Mouse (Mus musculus) stomach, embryonic 15.5 days (tissue): ENCODE measurements at regions not wholly inside any gene's neighbourhood (a gene's known extent, or its start where the extent isn't known, plus 50 kb on each side); places are given as distances from the start of the nearest gene placed in this dataset.

Experiments used
- ATAC-seq: fragments of 200-750 bp; cut with Nextera tagmentation; 2 replicates; pipeline ENCODE4 v1.8.0; 2017; ENCODE audit warnings: low read depth, moderate number of reproducible peaks, moderate TSS enrichment; ENCODE audit not compliant: insufficient read depth, low FRiP score
- H3K27ac ChIP-seq: fragments of 300-500 bp; sonication (generic); 2 replicates; pipeline ENCODE4 v1.5.1; 2015; ENCODE audit warnings: mild to moderate bottlenecking, inconsistent platforms
- H3K27me3 ChIP-seq: fragments of 300-500 bp; sonication (generic); replicated peaks from 2 replicates; pipeline ENCODE4 v1.6.1; 2015; ENCODE audit warnings: inconsistent platforms
- H3K36me3 ChIP-seq: fragments of 300-500 bp; sonication (generic); 2 replicates; pipeline ENCODE4 v1.6.1; 2015; ENCODE audit warnings: inconsistent platforms
- H3K4me1 ChIP-seq: fragments of 300-500 bp; sonication (generic); 2 replicates; pipeline ENCODE4 v1.6.1; 2015; ENCODE audit warnings: inconsistent platforms
- H3K4me2 ChIP-seq: fragments of 300-500 bp; sonication (generic); 2 replicates; pipeline ENCODE4 v1.6.1; 2015; ENCODE audit warnings: mild to moderate bottlenecking, inconsistent platforms
- H3K4me3 ChIP-seq: fragments of 300-500 bp; sonication (generic); replicated peaks from 2 replicates; pipeline ENCODE4 v1.5.1; 2015; ENCODE audit warnings: inconsistent platforms
- H3K9ac ChIP-seq: fragments of 300-500 bp; sonication (generic); 2 replicates; pipeline ENCODE4 v1.6.1; 2015; ENCODE audit warnings: inconsistent platforms
- H3K9me3 ChIP-seq: fragments of 300-500 bp; sonication (generic); 2 replicates; pipeline ENCODE4 v1.6.1; 2016; ENCODE audit warnings: inconsistent platforms
- WGBS: fragments of 180-500 bp; shearing (Covaris S2); methylation state at CpG from one replicate; pipeline ENCODE4 v1.1.7; 2015; 5-methylcytosine and 5-hydroxymethylcytosine counted together

DNA sequence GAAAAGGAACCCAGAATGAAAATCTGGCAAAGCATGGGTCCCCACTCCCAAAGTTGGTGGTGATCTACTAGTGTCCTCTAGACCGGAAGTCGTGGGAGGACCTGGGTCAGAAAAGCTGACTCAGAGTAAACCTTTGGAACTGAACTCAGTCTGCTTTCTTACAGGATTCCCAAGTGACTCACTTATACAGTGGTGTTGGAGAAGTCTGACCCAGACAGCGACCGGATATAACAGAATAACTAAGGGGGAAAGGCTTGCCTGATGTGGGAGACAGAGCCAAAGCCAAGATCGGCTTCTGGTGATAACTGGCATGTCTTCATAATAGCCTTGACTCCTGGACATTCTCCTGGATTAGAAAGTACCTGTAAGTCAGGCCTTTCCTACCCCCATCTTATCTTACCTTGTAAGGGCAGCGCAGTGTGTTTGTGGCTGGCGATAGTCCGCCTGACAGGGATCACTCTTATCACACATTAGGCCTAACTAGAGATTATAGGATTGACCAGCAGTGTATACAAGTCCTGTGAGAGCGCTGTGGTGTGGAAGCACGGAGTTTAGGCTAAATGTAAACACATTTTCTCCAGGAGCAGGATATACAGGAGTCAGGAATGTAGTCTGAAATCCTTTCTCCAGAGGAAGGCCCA lies 150.4 kb downstream of the Gm19410 start:
- no peak overlapping the region; the same call in 1 of the 2 replicates for H3K27ac ChIP-seq
- WGBS: 30% methylated on average over 10 of the region's 10 CpGs
- peak; percentile 61 for ATAC-seq

DNA sequence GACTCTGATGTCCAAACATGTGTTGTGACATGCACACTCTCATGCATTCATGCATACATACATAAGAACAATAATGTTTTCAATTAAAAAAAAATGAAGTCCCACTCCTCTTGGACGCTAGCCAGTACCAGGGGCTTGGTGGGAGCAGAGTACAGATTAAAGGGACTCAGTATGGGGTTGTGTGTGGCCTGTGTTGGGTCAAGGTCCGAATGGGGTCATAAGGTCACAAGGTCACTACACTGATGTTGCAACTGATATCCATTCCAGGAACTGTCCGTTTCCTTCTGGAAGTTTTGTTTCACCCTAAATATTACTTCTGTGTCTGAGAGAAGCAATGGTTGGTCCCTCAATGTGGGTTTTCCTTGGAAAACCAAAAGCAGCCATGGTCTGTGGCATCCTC lies 152.0 kb downstream of the Gm19410 start:
- 65% methylated on average over 3 of the region's 3 CpGs for WGBS
- H3K36me3 ChIP-seq: no peaks in the 10 kb centered on the region
- H3K27me3 ChIP-seq: no peaks in the 10 kb centered on the region
- no peaks in the 10 kb centered on the region for H3K9me3 ChIP-seq
- no peak for ATAC-seq
- H3K4me1 ChIP-seq: peaks cover 9% of the 10 kb centered on the region; the same call in 1 of the 2 replicates
- H3K27ac ChIP-seq: no peak overlapping the region
- no peak overlapping the region for H3K4me3 ChIP-seq
- no peak overlapping the region for H3K9ac ChIP-seq
- H3K4me2 ChIP-seq: no peak overlapping the region

More for the DNA sequence above, 150.4 kb downstream of the Gm19410 start:
- Histone ChIP-seq H3K4me1 (peaks cover 9% of the 10 kb centered on the region; the same call in 1 of the 2 replicates), H3K4me3 (no peak overlapping the region), H3K9me3 (no peaks in the 10 kb centered on the region), H3K9ac (no peak overlapping the region), H3K36me3 (no peaks in the 10 kb centered on the region), H3K27me3 (no peaks in the 10 kb centered on the region), H3K4me2 (0 out of 2 replicates have a peak overlapping the region, but pooled peaks have one; percentile 2)

DNA sequence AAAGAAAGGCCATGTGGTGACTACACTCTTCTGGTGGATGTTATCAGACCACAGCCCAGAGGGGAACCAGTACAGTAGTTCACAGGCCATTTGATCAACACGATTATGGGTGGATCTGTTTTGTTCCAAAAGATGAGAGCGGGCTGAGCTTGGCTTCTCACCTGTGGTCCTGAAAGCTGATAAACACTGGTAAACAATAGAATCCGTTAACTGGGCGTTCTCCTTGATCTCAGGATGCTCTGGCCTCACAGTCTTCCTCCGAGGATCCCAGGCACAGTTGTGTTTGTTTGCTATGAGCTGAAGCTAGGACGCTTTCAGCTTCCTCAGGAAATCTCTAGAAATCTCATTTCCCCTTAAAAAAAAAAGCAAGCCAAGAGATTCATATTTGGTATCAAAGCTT lies 153.9 kb downstream of the Gm19410 start:
- no peak for ATAC-seq
- H3K4me1 ChIP-seq: peaks cover 9% of the 10 kb centered on the region; the same call in 1 of the 2 replicates
- no peak overlapping the region for H3K27ac ChIP-seq
- WGBS: 55% methylated on average over 6 of the region's 6 CpGs
- H3K36me3 ChIP-seq: no peaks in the 10 kb centered on the region
- no peak overlapping the region for H3K4me2 ChIP-seq
- no peak overlapping the region for H3K9ac ChIP-seq
- H3K27me3 ChIP-seq: no peaks in the 10 kb centered on the region
- no peaks in the 10 kb centered on the region for H3K9me3 ChIP-seq
- no peak overlapping the region for H3K4me3 ChIP-seq

DNA sequence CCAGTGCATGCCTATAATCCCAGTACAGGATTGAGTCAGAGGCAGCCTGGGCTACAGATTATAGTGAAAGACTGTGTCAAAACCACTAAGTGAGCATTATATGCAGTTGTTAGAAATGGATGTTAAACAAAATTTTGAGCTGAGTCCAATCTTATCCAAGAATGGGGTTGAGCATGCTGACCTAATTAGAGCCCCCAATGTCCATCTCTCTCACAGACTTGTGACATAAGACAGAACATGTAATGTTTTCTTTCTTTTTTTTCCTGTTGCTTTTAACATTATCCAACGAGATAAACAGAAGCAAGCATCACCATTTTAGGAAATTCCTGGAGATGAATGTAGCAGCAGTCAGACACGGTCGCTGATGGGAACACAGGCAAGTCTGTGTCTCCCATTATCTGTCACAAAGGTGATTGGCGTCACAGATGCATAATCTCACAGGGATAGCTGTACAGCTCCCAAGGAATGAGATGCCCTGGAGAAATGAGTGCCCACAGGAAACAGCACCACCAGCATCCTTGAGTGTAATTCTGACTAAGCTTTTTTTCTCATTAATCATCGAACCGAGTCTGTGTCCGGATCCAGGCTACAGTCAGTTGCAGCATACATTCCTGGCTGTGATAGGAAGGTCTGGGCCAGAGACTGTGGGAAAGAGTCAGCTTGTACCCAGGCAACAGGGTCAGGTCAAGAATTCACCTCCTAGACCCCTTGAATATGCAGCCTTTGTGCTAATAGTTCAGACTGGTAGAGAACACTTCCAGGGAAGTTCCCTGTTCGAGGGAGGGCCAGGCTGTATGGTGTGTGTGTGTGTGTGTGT lies 154.5 kb downstream of the Gm19410 start:
- no peaks in the 10 kb centered on the region for H3K27me3 ChIP-seq
- 33% methylated on average over 8 of the region's 8 CpGs for WGBS
- no peak overlapping the region for H3K4me2 ChIP-seq
- no peaks in the 10 kb centered on the region for H3K9me3 ChIP-seq
- ATAC-seq: no peak
- no peak overlapping the region for H3K4me3 ChIP-seq
- H3K9ac ChIP-seq: no peak overlapping the region
- no peak overlapping the region; the same call in 1 of the 2 replicates for H3K27ac ChIP-seq
- H3K36me3 ChIP-seq: no peaks in the 10 kb centered on the region
- H3K4me1 ChIP-seq: peaks cover 9% of the 10 kb centered on the region; the same call in 1 of the 2 replicates

DNA sequence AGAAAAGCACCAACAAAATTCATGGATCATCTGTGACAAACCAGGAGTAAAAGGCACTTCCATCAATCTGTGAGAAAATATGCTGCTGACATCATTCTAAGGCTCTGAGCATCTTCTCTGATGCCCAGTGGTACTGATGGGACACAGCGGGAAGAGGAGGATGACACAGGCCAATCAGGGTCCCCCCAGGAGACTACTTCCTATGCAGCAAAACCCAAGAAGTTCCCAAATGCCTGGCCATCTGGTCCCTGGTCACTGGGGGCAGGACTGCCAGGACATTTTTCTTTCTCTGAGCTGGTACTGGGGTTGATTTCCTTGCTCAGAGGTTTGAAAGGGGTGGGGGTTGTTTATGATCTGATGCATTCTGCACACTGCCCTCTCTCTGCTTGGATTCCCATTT lies 158.4 kb downstream of the Gm19410 start:
- 90% methylated on average over 1 of the region's 1 CpGs for WGBS

DNA sequence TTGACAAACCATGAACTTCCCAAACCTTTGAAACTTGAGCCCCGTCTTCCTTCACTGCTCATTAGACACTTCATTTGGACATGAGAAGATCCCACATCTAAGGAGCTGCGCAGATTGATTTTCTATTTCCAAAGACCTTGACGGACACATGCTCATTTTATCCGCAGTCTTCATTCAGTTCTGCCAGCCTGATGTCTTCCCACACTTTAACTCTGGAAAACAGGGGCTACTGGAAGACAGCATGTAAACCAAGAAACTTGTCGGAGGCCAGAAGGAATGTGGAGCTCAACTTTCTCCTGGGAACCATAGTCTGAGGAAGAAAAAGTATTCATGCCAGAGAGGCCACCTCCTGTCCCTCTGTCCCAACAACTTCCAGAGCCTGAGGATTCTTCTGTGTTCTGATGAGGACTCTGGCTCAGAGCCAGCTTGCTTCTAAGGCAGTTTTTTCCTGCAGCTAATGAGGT lies 161.8 kb downstream of the Gm19410 start:
- H3K27ac ChIP-seq: no peak overlapping the region
- H3K4me1 ChIP-seq: no peaks in the 10 kb centered on the region
- no peak for ATAC-seq
- no peak overlapping the region for H3K4me2 ChIP-seq
- no peaks in the 10 kb centered on the region for H3K27me3 ChIP-seq
- no peak overlapping the region for H3K9ac ChIP-seq
- H3K9me3 ChIP-seq: no peaks in the 10 kb centered on the region
- no peaks in the 10 kb centered on the region for H3K36me3 ChIP-seq
- WGBS: 39% methylated on average over 5 of the region's 5 CpGs
- no peak overlapping the region for H3K4me3 ChIP-seq

More for the DNA sequence above, 158.4 kb downstream of the Gm19410 start:
- no peak for ATAC-seq
- no peak overlapping the region for H3K27ac ChIP-seq
- H3K27me3 ChIP-seq: no peaks in the 10 kb centered on the region
- no peak overlapping the region for H3K9ac ChIP-seq
- no peaks in the 10 kb centered on the region for H3K9me3 ChIP-seq
- no peak overlapping the region for H3K4me2 ChIP-seq
- no peaks in the 10 kb centered on the region for H3K4me1 ChIP-seq
- no peak overlapping the region for H3K4me3 ChIP-seq
- H3K36me3 ChIP-seq: no peaks in the 10 kb centered on the region

DNA sequence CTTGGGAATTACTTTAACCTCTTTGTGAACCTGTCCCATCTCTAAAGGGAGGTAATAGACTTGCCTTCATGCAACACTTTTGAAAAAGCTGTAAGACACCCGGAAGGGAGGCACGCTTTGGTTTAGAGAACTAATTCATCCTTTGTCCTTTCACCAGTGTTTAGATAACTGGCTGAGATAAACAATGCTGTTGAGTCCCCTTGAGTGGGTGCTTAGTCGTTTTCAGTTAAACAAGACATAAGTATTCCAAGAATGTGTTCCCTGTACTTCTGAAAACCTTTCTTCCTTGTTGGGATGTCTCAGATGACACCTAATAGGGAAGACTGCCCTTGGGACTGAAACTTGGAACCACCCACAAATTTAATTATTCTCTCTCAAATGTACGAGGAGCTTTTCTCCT lies 164.7 kb downstream of the Gm19410 start:
- no peak overlapping the region for H3K9ac ChIP-seq
- no peak for ATAC-seq
- H3K27me3 ChIP-seq: no peaks in the 10 kb centered on the region
- H3K9me3 ChIP-seq: no peaks in the 10 kb centered on the region
- WGBS: 32% methylated on average over 4 of the region's 4 CpGs
- no peak overlapping the region for H3K27ac ChIP-seq
- no peaks in the 10 kb centered on the region for H3K4me1 ChIP-seq
- no peak overlapping the region for H3K4me2 ChIP-seq
- H3K4me3 ChIP-seq: no peak overlapping the region
- no peaks in the 10 kb centered on the region for H3K36me3 ChIP-seq

DNA sequence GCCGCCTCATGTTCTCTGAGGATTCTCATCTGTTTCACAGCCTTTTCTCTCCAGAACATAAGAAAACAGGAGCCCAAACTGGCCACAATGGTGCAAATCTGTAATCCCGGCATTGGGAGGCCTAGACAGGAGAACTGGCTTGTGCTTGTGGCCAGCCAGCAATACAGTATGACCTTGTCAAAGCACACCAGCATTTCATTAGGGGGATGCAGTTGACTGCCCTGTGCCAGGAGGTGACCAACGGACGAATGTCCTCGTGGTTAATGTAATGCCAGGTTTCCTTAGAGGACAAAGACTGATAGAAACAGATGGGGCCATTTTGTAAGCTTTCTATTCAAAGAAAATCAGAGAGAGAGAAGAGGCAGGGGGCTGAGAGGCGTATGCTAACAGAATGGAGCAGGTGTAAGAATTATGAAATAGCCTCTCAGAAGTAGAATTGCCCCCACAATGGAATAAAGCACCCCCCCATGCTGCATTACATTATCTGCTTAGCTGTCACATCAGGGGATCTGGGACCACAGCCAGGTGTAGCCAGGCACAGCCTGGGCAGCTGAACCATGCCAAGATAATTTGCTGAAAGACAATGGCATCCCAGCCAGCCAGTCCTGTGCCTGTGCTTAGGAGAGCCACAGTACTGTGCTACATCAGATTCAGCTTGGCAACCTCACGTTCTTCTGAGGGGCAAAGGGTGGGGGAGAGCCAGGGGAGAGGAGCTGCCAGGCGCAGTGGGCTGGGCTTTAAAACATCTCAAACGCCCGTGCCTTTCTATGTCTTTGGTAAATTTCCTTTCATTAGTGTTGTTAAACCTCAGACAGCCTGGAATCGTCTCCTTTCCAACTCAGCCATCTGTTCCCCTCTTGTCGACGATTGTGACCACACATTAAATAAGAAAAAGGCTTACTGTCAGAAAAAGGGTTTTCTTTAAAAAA lies 167.9 kb downstream of the Gm19410 start:
- H3K27ac ChIP-seq: no peak overlapping the region
- no peaks in the 10 kb centered on the region for H3K27me3 ChIP-seq
- H3K9me3 ChIP-seq: no peaks in the 10 kb centered on the region
- 62% methylated on average over 13 of the region's 13 CpGs for WGBS
- no peaks in the 10 kb centered on the region for H3K36me3 ChIP-seq
- H3K4me2 ChIP-seq: no peak overlapping the region
- no peak for ATAC-seq
- no peaks in the 10 kb centered on the region for H3K4me1 ChIP-seq
- no peak overlapping the region for H3K4me3 ChIP-seq
- H3K9ac ChIP-seq: no peak overlapping the region

DNA sequence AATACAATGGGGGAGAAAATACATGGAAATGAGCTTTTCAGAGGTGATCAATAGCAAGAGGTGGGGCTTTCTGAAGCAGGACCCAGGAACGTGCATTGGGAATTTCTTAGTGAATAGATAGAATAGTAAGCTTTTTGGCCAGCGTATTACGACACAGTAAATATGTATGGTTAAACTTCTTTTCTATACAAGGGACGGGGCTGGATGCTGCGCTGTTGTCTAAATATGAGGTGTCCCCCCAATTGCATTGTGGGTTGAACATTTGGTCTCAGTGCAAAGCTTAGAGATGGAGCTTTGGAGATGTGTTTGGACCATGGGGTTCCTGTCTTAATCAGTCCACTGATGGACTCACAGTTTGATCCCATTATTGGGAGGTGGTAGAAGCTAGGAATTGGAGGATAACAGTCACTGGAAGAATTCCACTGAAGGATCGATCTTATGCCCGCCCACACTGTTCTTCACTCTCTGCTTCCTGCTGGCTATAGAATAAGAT lies 168.6 kb downstream of the Gm19410 start:
- Histone ChIP-seq H3K4me1 (no peaks in the 10 kb centered on the region), H3K36me3 (no peaks in the 10 kb centered on the region), H3K4me3 (no peak overlapping the region), H3K27ac (no peak overlapping the region), H3K9ac (no peak overlapping the region), H3K27me3 (no peaks in the 10 kb centered on the region), H3K9me3 (no peaks in the 10 kb centered on the region), H3K4me2 (no peak overlapping the region)
- no peak for ATAC-seq
- 87% methylated on average over 7 of the region's 7 CpGs for WGBS

DNA sequence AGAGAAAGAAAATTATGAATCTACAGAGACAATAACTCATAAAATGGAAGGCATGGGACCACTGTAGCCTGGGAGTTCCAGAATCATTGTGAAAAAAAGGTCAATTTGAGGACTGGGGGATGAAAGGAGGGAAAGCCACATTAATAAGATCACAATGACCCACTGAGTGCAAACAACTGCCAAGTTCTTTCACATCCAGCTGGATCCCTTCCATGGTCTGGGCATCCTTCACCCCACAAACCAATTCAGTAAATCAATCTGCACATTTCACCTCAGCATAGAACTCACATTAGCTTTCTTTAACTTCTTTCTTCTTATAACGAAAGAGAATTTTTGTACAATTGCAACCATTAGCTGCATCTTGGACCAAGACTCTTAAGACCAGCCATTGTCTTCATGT lies 169.4 kb downstream of the Gm19410 start:
- Histone ChIP-seq H3K27me3 (no peaks in the 10 kb centered on the region), H3K4me2 (no peak overlapping the region), H3K9me3 (no peaks in the 10 kb centered on the region), H3K27ac (no peak overlapping the region), H3K9ac (no peak overlapping the region), H3K4me1 (no peaks in the 10 kb centered on the region), H3K4me3 (no peak overlapping the region), H3K36me3 (no peaks in the 10 kb centered on the region)
- no peak for ATAC-seq
- 79% methylated on average over 1 of the region's 1 CpGs for WGBS

DNA sequence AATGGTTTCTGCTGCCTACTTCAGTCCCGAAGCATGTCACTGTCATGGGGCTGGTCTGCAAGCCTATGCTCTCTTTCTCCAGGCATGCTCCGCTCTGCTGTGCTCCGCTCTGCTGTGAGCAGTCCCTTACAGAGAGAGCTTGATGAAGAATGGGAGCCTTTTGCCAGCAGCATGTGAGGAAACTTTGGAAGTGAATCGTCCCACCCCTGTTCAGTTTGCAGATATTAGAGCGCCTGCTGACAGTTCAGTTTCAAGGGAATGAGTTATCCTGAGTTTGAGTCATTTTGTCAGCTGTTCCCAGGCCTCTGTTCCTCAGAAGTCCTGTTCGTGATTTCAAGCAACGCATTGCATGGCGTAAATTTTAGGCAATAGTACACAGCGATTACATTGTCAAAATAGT lies 173.6 kb downstream of the Gm19410 start:
- WGBS: 86% methylated on average over 9 of the region's 9 CpGs
- H3K4me2 ChIP-seq: no peak overlapping the region
- no peak overlapping the region for H3K9ac ChIP-seq
- no peaks in the 10 kb centered on the region for H3K36me3 ChIP-seq
- no peak for ATAC-seq
- H3K27me3 ChIP-seq: no peaks in the 10 kb centered on the region
- no peak overlapping the region for H3K4me3 ChIP-seq
- H3K9me3 ChIP-seq: no peaks in the 10 kb centered on the region
- H3K4me1 ChIP-seq: no peaks in the 10 kb centered on the region
- no peak overlapping the region for H3K27ac ChIP-seq
